Mouse (Mus musculus): ENCODE data around the gene Lbx2.

The Lbx2 gene

GRCm38 (mm10) chr6:83070311-83071219 lies 15.6 kb upstream of the Lbx2 start:
- DNase-seq (ENCODE audit: low spot score), result peak; percentile 55

DNA sequence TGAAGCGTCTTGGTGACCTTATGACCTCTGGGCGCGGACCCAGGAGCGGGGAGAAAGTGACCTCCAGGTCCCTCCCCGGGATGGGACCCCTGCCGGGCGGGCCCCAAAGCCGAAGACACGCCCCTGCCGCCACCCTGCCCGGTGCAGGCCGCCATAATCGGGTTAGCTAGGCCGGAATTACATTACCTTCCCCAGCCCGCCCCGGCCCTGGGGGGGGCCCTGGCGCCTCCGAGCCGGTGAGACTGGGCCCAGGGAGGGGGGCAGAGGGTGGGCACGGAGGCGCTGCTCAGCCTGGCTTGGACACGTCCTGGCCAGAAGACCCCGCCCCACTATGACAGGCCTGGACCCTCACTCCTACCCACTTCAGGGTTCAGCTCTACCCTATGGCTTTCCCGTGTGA lies 14.9 kb upstream of the Lbx2 start:
- DNase-seq (ENCODE audit: low spot score), result no peak

DNA sequence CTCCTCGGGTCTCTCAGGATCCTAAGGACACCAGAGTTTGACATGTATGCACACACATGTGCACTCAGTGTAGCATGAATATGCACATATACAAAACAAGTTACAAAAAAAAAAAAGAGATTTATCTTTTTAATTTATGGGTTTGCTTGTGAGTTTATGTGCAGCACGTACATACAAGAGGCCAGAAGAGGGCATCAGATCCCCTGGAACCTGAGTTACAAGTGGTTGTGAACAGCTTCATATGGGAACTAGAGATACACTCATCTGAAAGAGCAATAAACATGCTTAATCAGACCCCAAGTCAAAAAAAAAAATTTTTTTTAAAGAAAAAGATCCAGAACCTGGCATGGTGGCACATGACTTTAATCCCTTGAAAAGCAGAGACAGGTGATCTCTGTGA lies 11.2 kb upstream of the Lbx2 start:
- no peak for DNase-seq (ENCODE audit: low spot score)

DNA sequence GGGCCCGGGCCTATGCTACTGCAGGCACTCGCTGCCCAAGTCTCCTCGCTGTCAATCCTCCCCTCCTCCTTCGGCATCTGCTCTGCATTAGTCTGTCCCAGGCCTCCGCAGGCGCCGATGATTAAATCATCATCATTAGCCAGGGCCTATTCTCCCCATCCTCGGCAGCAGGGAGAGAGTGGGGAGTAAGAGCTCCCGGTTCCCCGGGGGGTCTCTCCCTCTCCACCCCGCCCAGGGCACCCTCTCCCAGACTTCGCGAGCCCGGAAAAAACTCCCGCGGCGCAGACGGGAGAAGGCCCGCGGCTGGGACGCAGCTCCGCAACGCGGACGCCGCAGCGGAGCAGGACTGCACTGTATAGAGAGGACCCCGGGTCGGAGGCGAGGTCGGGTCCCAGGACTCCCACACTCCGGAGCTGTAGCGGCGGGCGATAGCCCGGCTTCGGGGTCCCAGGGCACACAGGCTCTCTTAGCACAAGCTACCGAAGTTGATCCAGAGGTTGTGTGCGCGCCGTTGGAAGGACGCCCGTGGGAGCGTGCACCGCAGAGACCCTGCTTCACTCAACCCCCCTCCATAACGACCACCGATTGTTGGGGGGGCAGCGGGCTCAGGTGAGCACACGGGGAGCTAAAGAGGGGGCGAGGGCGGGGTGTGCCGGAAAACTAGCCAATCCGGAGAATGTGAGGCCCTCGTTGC lies 8.4 kb upstream of the Lbx2 start, which contains the start of gene Pcgf1:
Gene Pcgf1 (plus strand): TSS at position 240 of the 694 bp plus-strand sequence.
- DNase-seq (ENCODE audit: low spot score), result peak; percentile 72

DNA sequence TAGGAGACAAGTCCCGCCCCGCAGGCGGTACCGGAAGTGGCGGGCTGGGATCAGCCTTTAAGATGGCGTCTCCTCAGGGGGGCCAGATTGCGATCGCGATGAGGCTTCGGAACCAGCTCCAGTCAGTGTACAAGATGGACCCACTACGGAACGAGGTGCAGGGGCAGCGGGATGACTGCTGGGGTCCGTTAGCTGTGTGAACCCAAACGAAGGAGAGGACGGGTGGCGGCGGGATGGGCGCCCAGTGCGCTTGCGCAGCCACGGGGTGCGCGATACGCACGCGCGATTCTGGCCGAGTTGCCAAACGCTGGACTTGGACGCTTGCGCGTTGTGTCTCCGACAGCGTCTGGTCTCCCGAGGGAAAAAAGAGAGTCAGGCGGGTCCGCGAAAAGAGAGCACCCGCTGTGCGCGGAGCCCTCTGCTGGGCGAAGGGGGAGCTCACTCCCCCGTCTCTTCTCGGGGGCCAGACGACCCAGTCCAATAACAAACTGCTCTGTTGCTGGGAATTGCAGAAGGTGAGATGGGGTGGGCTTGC lies 7.8 kb upstream of the Lbx2 start:
- peak; percentile 99 for DNase-seq (ENCODE audit: low spot score)

GRCm38 (mm10) chr6:83080210-83080609 lies 6.0 kb upstream of the Lbx2 start:
- DNase-seq (ENCODE audit: low spot score), result no peak

DNA sequence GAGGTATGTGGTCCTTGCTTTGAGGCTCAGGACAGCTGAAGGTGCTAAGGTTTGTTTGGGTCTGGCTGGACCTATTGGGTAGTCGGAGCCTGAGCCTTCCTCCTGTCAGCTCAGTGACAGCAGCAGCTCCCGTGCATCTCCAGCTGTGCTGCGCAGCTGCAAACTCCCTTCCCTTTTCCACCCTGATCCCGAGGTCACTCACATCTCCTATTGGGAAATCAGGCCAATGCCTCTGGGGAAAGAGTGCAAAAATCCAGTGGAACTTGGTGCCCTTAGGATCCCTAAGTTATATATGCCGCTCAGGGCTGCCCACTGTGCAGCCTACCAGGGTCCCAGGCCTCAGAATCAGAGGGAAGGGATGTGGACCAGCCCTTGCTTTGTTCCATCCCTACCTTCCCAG lies 2.7 kb upstream of the Lbx2 start:
- DNase-seq (ENCODE audit: low spot score), result no peak

GRCm38 (mm10) chr6:83084477-83084876 lies 1.7 kb upstream of the Lbx2 start:
- no peak for DNase-seq (ENCODE audit: low spot score)

DNA sequence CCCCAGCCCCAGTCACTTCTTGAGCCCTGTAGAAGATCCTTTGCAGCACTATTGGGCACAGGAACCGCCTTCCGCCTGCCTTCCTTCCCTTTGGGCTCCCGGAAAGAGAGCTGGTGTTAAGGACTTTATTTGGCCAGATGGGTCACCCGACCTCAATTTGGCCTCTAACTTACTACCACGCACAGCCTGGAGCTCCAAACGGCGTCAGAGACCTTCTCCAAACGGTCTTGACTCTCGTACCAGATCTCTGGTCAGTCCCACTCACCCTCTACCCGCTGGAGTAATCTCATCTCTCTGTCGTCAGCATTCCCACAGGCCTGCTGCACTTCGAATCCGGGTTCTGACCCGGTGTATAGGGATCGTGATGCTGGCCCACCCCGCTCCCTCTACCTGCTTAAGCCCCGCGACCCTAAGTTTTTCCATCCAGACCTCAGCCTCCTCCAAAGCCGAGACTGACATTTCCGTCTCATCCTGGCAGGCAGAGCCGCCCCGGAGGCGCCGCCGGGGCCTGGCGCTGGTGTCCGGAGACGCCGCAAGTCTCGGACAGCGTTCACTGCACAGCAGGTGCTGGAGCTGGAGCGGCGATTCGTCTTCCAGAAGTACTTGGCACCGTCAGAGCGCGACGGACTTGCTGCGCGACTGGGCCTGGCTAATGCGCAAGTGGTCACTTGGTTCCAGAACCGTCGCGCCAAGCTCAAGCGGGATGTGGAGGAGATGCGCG lies 1.2 kb downstream of the Lbx2 start:
- no peak for DNase-seq (ENCODE audit: low spot score)

DNA sequence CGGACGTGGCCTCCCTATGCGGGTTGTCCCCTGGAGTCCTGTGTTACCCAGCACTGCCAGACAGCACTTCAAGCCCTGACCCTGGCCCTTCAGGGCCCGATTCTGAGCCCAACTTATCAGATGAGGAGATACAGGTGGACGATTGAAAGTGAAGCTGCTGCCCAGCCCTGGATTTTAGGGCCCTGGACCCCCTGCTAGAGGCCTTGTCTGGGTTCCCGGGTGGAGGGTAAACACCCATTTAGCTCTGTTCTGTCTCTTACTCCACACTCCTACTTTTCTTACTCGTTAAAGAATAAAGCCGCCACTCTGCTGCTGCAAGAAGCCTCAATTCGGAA lies 1.7 kb downstream of the Lbx2 start:
- no peak for DNase-seq (ENCODE audit: low spot score)

- DNase-seq (ENCODE audit: low spot score), result no peak
These were observed 6.4 kb downstream of the Lbx2 start for GRCm38 (mm10) chr6:83092416-83093127.

- DNase-seq (ENCODE audit: low spot score), result no peak
These were observed 9.8 kb downstream of the Lbx2 start for GRCm38 (mm10) chr6:83095968-83096367.

GRCm38 (mm10) chr6:83098411-83098810 lies 12.2 kb downstream of the Lbx2 start:
- DNase-seq (ENCODE audit: low spot score), result no peak

DNA sequence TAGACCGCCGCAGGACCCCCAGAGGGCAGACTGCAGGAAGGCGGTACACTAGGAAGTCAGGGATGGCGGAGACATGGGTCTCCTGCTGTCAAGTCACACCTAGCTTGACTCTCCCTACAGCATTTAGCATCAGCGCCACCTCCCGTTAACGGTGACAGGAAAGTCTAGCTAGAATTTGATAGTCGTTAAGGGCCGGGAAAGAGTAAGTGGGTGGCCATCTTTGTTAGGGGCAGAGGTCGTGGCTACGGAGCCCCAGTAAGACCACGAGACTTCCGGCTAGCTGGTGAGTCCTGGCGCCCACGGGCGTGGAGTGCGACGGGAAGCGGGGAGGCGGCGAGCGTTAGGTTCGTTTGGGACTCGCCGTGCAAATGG lies 15.1 kb downstream of the Lbx2 start, which contains the start of the genes Ccdc142 and Gm42688:
Gene Ccdc142 (plus strand): TSS at position 286 of the 372 bp plus-strand sequence.
Gene Gm42688 (plus strand): TSS at position 302 of the 372 bp plus-strand sequence.
- peak; percentile 94 for DNase-seq (ENCODE audit: low spot score)

GRCm38 (mm10) chr6:83101688-83102556 lies 15.8 kb downstream of the Lbx2 start:
- DNase-seq (ENCODE audit: low spot score), result peak; percentile 74

DNA sequence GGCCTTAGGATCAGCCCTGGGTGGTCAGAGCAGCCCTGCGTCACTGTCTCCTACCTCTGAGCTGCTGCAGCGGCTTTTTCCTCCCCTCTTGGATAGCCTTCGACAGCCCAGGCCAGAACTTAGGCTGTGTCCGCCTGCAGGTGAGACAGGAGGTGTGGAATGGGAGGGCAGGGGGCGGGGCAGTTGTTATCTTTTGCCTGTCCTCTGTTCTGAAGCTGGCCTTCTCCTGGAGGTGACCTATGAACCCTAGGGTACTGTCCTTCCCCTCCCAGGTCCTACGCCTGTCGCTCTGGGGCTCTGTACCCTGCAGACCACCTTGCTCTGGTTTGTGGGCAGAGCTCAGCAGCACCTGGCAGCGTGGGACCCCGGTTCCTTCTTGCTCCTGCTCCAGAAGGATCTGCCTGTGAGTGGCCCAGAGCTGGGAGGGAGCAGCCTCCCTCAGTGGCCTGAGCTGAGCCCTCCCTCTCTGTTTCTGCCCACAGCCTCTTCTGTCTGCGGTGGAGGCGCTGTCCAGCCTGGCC lies 17.0 kb downstream of the Lbx2 start:
- DNase-seq (ENCODE audit: low spot score), result no peak

- no peak for DNase-seq (ENCODE audit: low spot score)
These were observed 18.0 kb downstream of the Lbx2 start for GRCm38 (mm10) chr6:83104158-83104557.

- peak; percentile 88 for DNase-seq (ENCODE audit: low spot score)
These were observed 21.6 kb downstream of the Lbx2 start for GRCm38 (mm10) chr6:83107566-83108400.

All from embryo, embryonic 10.5 days (tissue).